Mouse (Mus musculus) bone marrow, adult 2 months (tissue): ENCODE data around the gene Rexo1. TPM values are rescaled to one million over a fixed set of nuclear protein-coding genes. Genes with fewer than 3 reads are reported as not detected.

Experiments
- H3K27ac ChIP-seq: fragments of 200-500 bp; 2 replicates; pipeline ENCODE4 v1.5.1; 2012; ENCODE audit warnings: low read depth, mild to moderate bottlenecking, control low read depth, inconsistent platforms, low read length; ENCODE audit not compliant: control insufficient read depth, poor library complexity, insufficient read depth
- H3K4me1 ChIP-seq: fragments of 200-500 bp; 2 replicates; pipeline ENCODE4 v1.6.1; 2011; ENCODE audit warnings: low read length; ENCODE audit not compliant: control insufficient read depth, insufficient read depth
- H3K4me3 ChIP-seq: fragments of 200-500 bp; replicated peaks from 2 replicates; pipeline ENCODE3; 2011; ENCODE audit warnings: mild to moderate bottlenecking, low read depth, low read length, control low read depth; ENCODE audit not compliant: control insufficient read depth
- CTCF ChIP-seq: fragments of 200-500 bp; IDR thresholded peaks from 2 replicates; pipeline ENCODE4 v1.5.1; 2011; ENCODE audit warnings: low read length, control low read depth; ENCODE audit not compliant: control insufficient read depth, insufficient read depth
- POLR2A ChIP-seq: fragments of 200-500 bp; IDR thresholded peaks from 2 replicates; pipeline ENCODE4 v1.6.1; 2011; ENCODE audit warnings: low read depth, mild to moderate bottlenecking, control low read depth, low read length, borderline replicate concordance; ENCODE audit not compliant: control insufficient read depth
- WGBS: fragments of 180-500 bp; shearing (Covaris S2); methylation state at CpG from one replicate; pipeline ENCODE4 v1.1.7; 2018; 5-methylcytosine and 5-hydroxymethylcytosine counted together
- polyA plus RNA-seq: library from polyadenylated mRNA; stranded (reverse); fragments of >200 nt; gene quantifications from 2 replicates; pipeline ENCODE4 v1.2.4, GENCODE M21; 2011; ENCODE audit warnings: low replicate concordance; ENCODE audit not compliant: missing spikeins, insufficient read depth, insufficient read length

Rexo1 gene
- polyA plus RNA-seq, 1 experiment: 55.3 TPM

GRCm38 (mm10) chr10:80545590-80545989, 15.8 kb downstream of the Rexo1 start:
- peaks cover 2% of the 10 kb centered on the region; the same call in 1 of the 2 replicates for H3K4me1 ChIP-seq
- no peak overlapping the region for H3K27ac ChIP-seq
- 86% methylated on average over 8 of the region's 8 CpGs for WGBS
- H3K4me3 ChIP-seq: no peak overlapping the region
- TF ChIP-seq POLR2A (no peak), CTCF (no peak)

GRCm38 (mm10) chr10:80543873-80544272, 17.5 kb downstream of the Rexo1 start:
- H3K27ac ChIP-seq: no peak overlapping the region
- 90% methylated on average over 14 of the region's 14 CpGs for WGBS
- TF ChIP-seq CTCF (no peak), POLR2A (no peak)
- no peak overlapping the region for H3K4me3 ChIP-seq
- H3K4me1 ChIP-seq: peaks cover 2% of the 10 kb centered on the region; the same call in 1 of the 2 replicates

- TF ChIP-seq POLR2A (no peak), CTCF (no peak)
- Histone ChIP-seq H3K4me1 (peaks cover 4% of the 10 kb centered on the region), H3K4me3 (no peak overlapping the region), H3K27ac (no peak overlapping the region)
- 32% methylated on average over 5 of the region's 5 CpGs for WGBS
Observed at GRCm38 (mm10) chr10:80539493-80539892, 21.9 kb downstream of the Rexo1 start.

GRCm38 (mm10) chr10:80538710-80539394, 22.5 kb downstream of the Rexo1 start, which contains the start of gene Atp8b3:
TSS of gene Atp8b3 (minus strand) at chr10:80539124.
- WGBS: 2% methylated on average over 30 of the region's 30 CpGs
- peak; percentile 46; the same call in 1 of the 2 replicates for TF ChIP-seq POLR2A
- TF ChIP-seq CTCF: peak; percentile 3; the same call in 1 of the 2 replicates
- H3K4me3 ChIP-seq: peak within 1 kb of the TSS; percentile 6
- peaks cover 7% of the 10 kb centered on the region for H3K4me1 ChIP-seq
- H3K27ac ChIP-seq: peak within 1 kb of the TSS; percentile 27; the same call in 1 of the 2 replicates

- Histone ChIP-seq H3K4me3 (no peak overlapping the region), H3K4me1 (peaks cover 7% of the 10 kb centered on the region), H3K27ac (no peak overlapping the region)
- no peak for TF ChIP-seq POLR2A
- no peak for TF ChIP-seq CTCF
- 46% methylated on average over 5 of the region's 5 CpGs for WGBS
Observed at GRCm38 (mm10) chr10:80538180-80538579, 23.2 kb downstream of the Rexo1 start.

- 26% methylated on average over 13 of the region's 13 CpGs for WGBS
- Histone ChIP-seq H3K27ac (peak overlapping the region; percentile 56), H3K4me3 (peak overlapping the region; percentile 38), H3K4me1 (peaks cover 7% of the 10 kb centered on the region)
- no peak for TF ChIP-seq POLR2A
- no peak for TF ChIP-seq CTCF
Observed at GRCm38 (mm10) chr10:80535711-80536110, 25.6 kb downstream of the Rexo1 start.

- no peak for TF ChIP-seq POLR2A
- no peak for TF ChIP-seq CTCF
- WGBS: 5% methylated on average over 14 of the region's 14 CpGs
- H3K27ac ChIP-seq: peak overlapping the region; percentile 56
- H3K4me3 ChIP-seq: peak overlapping the region; percentile 38
- H3K4me1 ChIP-seq: peaks cover 7% of the 10 kb centered on the region
Observed at GRCm38 (mm10) chr10:80535071-80535470, 26.3 kb downstream of the Rexo1 start.

- TF ChIP-seq POLR2A (peak; percentile 32; the same call in 1 of the 2 replicates), CTCF (no peak)
- H3K4me1 ChIP-seq: peaks cover 7% of the 10 kb centered on the region
- WGBS: 28% methylated on average over 7 of the region's 7 CpGs
- no peak overlapping the region for H3K4me3 ChIP-seq
- peak overlapping the region; percentile 53 for H3K27ac ChIP-seq
Observed at GRCm38 (mm10) chr10:80533704-80534103, 27.7 kb downstream of the Rexo1 start.
